Mouse (Mus musculus): ENCODE results near the gene Hecw2. TPM values are rescaled to one million over a fixed set of nuclear protein-coding genes. Genes with fewer than 3 reads are reported as not detected.

Hecw2 gene
- polyA plus RNA-seq, 1 experiment from 2014 or later = 6.0 TPM

GRCm38 (mm10) chr1:53977806-53978513, 217.0 kb downstream of the Hecw2 start:
- Histone ChIP-seq H3K4me2 (replicated peaks) (no peak overlapping the region), H3K9ac (no peak overlapping the region), H3K4me3 (replicated peaks) (no peak overlapping the region), H3K36me3 (no peaks in the 10 kb centered on the region), H3K27me3 (no peaks in the 10 kb centered on the region), H3K9me3 (replicated peaks) (no peaks in the 10 kb centered on the region), H3K4me1 (no peaks in the 10 kb centered on the region), H3K27ac (replicated peaks) (no peak overlapping the region)
- WGBS = 75% methylated on average over 8 of the region's 8 CpGs
- no peak for ATAC-seq (ENCODE audit: insufficient number of reproducible peaks, low FRiP score, low TSS enrichment, low read depth)

GRCm38 (mm10) chr1:53976721-53977120, 218.2 kb downstream of the Hecw2 start:
- Histone ChIP-seq H3K27me3 (no peaks in the 10 kb centered on the region), H3K4me3 (replicated peaks) (no peak overlapping the region), H3K9me3 (replicated peaks) (no peaks in the 10 kb centered on the region), H3K4me2 (replicated peaks) (no peak overlapping the region), H3K36me3 (no peaks in the 10 kb centered on the region), H3K27ac (replicated peaks) (no peak overlapping the region), H3K4me1 (no peaks in the 10 kb centered on the region), H3K9ac (no peak overlapping the region)
- ATAC-seq (ENCODE audit: insufficient number of reproducible peaks, low FRiP score, low TSS enrichment, low read depth) = no peak
- 80% methylated on average over 5 of the region's 5 CpGs for WGBS

GRCm38 (mm10) chr1:53976100-53976499, 218.9 kb downstream of the Hecw2 start:
- Histone ChIP-seq H3K4me2 (replicated peaks) (no peak overlapping the region), H3K4me3 (replicated peaks) (no peak overlapping the region), H3K36me3 (no peaks in the 10 kb centered on the region), H3K9ac (no peak overlapping the region), H3K4me1 (no peaks in the 10 kb centered on the region), H3K27ac (replicated peaks) (no peak overlapping the region), H3K27me3 (no peaks in the 10 kb centered on the region), H3K9me3 (replicated peaks) (no peaks in the 10 kb centered on the region)
- WGBS = 89% methylated on average over 8 of the region's 8 CpGs
- ATAC-seq (ENCODE audit: insufficient number of reproducible peaks, low FRiP score, low TSS enrichment, low read depth) = no peak

GRCm38 (mm10) chr1:53974941-53975340, 220.0 kb downstream of the Hecw2 start:
- H3K4me1 ChIP-seq = no peaks in the 10 kb centered on the region
- no peak overlapping the region for H3K9ac ChIP-seq
- H3K27ac ChIP-seq (replicated peaks) = no peak overlapping the region
- no peak for ATAC-seq (ENCODE audit: insufficient number of reproducible peaks, low FRiP score, low TSS enrichment, low read depth)
- H3K36me3 ChIP-seq = no peaks in the 10 kb centered on the region
- WGBS = 64% methylated on average over 5 of the region's 5 CpGs
- no peak overlapping the region for H3K4me3 ChIP-seq (replicated peaks)
- no peak overlapping the region for H3K4me2 ChIP-seq (replicated peaks)
- H3K9me3 ChIP-seq (replicated peaks) = no peaks in the 10 kb centered on the region
- H3K27me3 ChIP-seq = no peaks in the 10 kb centered on the region

GRCm38 (mm10) chr1:53970326-53970977, 224.5 kb downstream of the Hecw2 start:
- Histone ChIP-seq H3K4me1 (no peaks in the 10 kb centered on the region), H3K27me3 (no peaks in the 10 kb centered on the region), H3K4me3 (replicated peaks) (no peak overlapping the region), H3K36me3 (no peaks in the 10 kb centered on the region), H3K27ac (replicated peaks) (no peak overlapping the region), H3K9ac (no peak overlapping the region), H3K9me3 (replicated peaks) (no peaks in the 10 kb centered on the region), H3K4me2 (replicated peaks) (no peak overlapping the region)
- WGBS = 39% methylated on average over 5 of the region's 5 CpGs
- ATAC-seq (ENCODE audit: insufficient number of reproducible peaks, low FRiP score, low TSS enrichment, low read depth) = 0 out of 2 replicates have a peak, but pooled peaks have one; percentile 51

GRCm38 (mm10) chr1:53952395-53952794, 242.6 kb downstream of the Hecw2 start:
- WGBS = 40% methylated on average over 5 of the region's 5 CpGs
- Histone ChIP-seq H3K4me1 (no peaks in the 10 kb centered on the region), H3K36me3 (no peaks in the 10 kb centered on the region), H3K4me2 (replicated peaks) (no peak overlapping the region), H3K4me3 (replicated peaks) (no peak overlapping the region), H3K9me3 (replicated peaks) (no peaks in the 10 kb centered on the region), H3K9ac (no peak overlapping the region), H3K27me3 (no peaks in the 10 kb centered on the region), H3K27ac (replicated peaks) (no peak overlapping the region)
- no peak for ATAC-seq (ENCODE audit: insufficient number of reproducible peaks, low FRiP score, low TSS enrichment, low read depth)

GRCm38 (mm10) chr1:53945815-53946214, 249.2 kb downstream of the Hecw2 start:
- Histone ChIP-seq H3K27me3 (no peaks in the 10 kb centered on the region), H3K4me1 (peaks cover 7% of the 10 kb centered on the region; the same call in 1 of the 2 replicates), H3K9ac (no peak overlapping the region), H3K9me3 (replicated peaks) (no peaks in the 10 kb centered on the region), H3K4me3 (replicated peaks) (no peak overlapping the region), H3K27ac (replicated peaks) (no peak overlapping the region), H3K4me2 (replicated peaks) (no peak overlapping the region), H3K36me3 (no peaks in the 10 kb centered on the region)
- ATAC-seq (ENCODE audit: insufficient number of reproducible peaks, low FRiP score, low TSS enrichment, low read depth) = no peak
- WGBS = 63% methylated on average over 2 of the region's 2 CpGs

- Histone ChIP-seq H3K4me2 (replicated peaks) (no peak overlapping the region), H3K4me1 (peaks cover 10% of the 10 kb centered on the region), H3K36me3 (no peaks in the 10 kb centered on the region), H3K4me3 (replicated peaks) (no peak overlapping the region), H3K27me3 (no peaks in the 10 kb centered on the region), H3K9ac (no peak overlapping the region), H3K9me3 (replicated peaks) (no peaks in the 10 kb centered on the region), H3K27ac (replicated peaks) (no peak overlapping the region)
- 55% methylated on average over 8 of the region's 8 CpGs for WGBS
- no peak for ATAC-seq (ENCODE audit: insufficient number of reproducible peaks, low FRiP score, low TSS enrichment, low read depth)
These were observed 252.5 kb downstream of the Hecw2 start for GRCm38 (mm10) chr1:53942468-53942867.

- Histone ChIP-seq H3K9me3 (replicated peaks) (no peaks in the 10 kb centered on the region), H3K4me3 (replicated peaks) (no peak overlapping the region), H3K4me1 (peaks cover 10% of the 10 kb centered on the region), H3K27ac (replicated peaks) (no peak overlapping the region), H3K9ac (no peak overlapping the region), H3K27me3 (no peaks in the 10 kb centered on the region), H3K4me2 (replicated peaks) (no peak overlapping the region), H3K36me3 (no peaks in the 10 kb centered on the region)
- no peak for ATAC-seq (ENCODE audit: insufficient number of reproducible peaks, low FRiP score, low TSS enrichment, low read depth)
- 68% methylated on average over 3 of the region's 3 CpGs for WGBS
These were observed 253.4 kb downstream of the Hecw2 start for GRCm38 (mm10) chr1:53941528-53941927.

GRCm38 (mm10) chr1:53940268-53941017, 254.5 kb downstream of the Hecw2 start:
- H3K27me3 ChIP-seq = no peaks in the 10 kb centered on the region
- no peak for ATAC-seq (ENCODE audit: insufficient number of reproducible peaks, low FRiP score, low TSS enrichment, low read depth)
- H3K27ac ChIP-seq (replicated peaks) = no peak overlapping the region
- no peaks in the 10 kb centered on the region for H3K36me3 ChIP-seq
- H3K4me3 ChIP-seq (replicated peaks) = no peak overlapping the region
- H3K9me3 ChIP-seq (replicated peaks) = no peaks in the 10 kb centered on the region
- H3K4me2 ChIP-seq (replicated peaks) = 0 out of 2 replicates have a peak overlapping the region, but pooled peaks have one; percentile 0
- 16% methylated on average over 13 of the region's 13 CpGs for WGBS
- H3K4me1 ChIP-seq = peaks cover 10% of the 10 kb centered on the region
- no peak overlapping the region for H3K9ac ChIP-seq

- no peaks in the 10 kb centered on the region for H3K27me3 ChIP-seq
- H3K4me2 ChIP-seq (replicated peaks) = no peak overlapping the region
- ATAC-seq (ENCODE audit: insufficient number of reproducible peaks, low FRiP score, low TSS enrichment, low read depth) = no peak
- H3K27ac ChIP-seq (replicated peaks) = no peak overlapping the region
- H3K4me1 ChIP-seq = peaks cover 10% of the 10 kb centered on the region
- H3K36me3 ChIP-seq = no peaks in the 10 kb centered on the region
- 60% methylated on average over 4 of the region's 4 CpGs for WGBS
- H3K9me3 ChIP-seq (replicated peaks) = no peaks in the 10 kb centered on the region
- H3K4me3 ChIP-seq (replicated peaks) = no peak overlapping the region
- H3K9ac ChIP-seq = no peak overlapping the region
These were observed 255.7 kb downstream of the Hecw2 start for GRCm38 (mm10) chr1:53939291-53939690.
